Mouse (Mus musculus): ENCODE data around the gene Samd5. TPM values are rescaled to one million over a fixed set of nuclear protein-coding genes. Genes with fewer than 3 reads are reported as not detected.

Samd5 gene
- polyA plus RNA-seq, 1 experiment from 2014 or later, result 2.4 TPM

Other genes starting within 250 kb of the Samd5 start
- 5.2 and 6.1 TPM in 2 replicates for gene Stxbp5, start 225.9 kb upstream of the Samd5 start, polyA plus RNA-seq (2016; fragmentation: Nextera tagmentation; extraction: Ambion mirVana)